Mouse (Mus musculus): Measurements from ENCODE around the gene Lmo7. TPM values are rescaled to one million over a fixed set of nuclear protein-coding genes. Genes with fewer than 3 reads are reported as not detected.
A peak's percentile ranks its signal among the peaks of the same experiment; 100 is the strongest.

The Lmo7 gene
- total and polyA plus RNA-seq, 2 experiments from 2014 or later, result 3.0 to 8.1 TPM

DNA sequence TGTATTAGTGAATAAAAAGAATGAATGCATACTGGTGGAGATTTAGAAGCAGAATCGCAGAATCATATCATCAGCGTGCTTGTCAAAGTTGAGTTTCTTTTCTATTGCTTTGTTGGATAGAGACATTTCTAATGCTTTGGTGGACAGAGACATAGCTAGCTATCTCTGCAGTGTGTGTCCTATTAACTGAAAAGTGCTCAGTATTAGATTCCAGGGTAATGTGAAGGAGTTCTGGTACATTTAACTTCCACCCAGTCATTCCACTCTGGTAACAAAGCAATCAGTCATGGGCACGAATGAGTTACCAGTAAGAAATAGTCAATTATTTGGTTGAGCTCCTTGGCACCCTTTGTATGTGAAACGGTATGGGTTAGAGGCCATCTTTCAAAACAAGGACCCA lies 76.8 kb downstream of the Lmo7 start:
- no peaks in the 10 kb centered on the region for H3K4me1 ChIP-seq (ENCODE audit: insufficient read depth, low read length)
- no peaks in the 10 kb centered on the region for H3K27me3 ChIP-seq (ENCODE audit: insufficient read depth, low read length)
- WGBS, result 67% methylated on average over 4 of the region's 4 CpGs
- ATAC-seq (ENCODE audit: low FRiP score), result no peak
- no peaks in the 10 kb centered on the region for H3K9me3 ChIP-seq (ENCODE audit: low read length)
- no peak overlapping the region for H3K4me3 ChIP-seq (ENCODE audit: low read depth, low read length)
- TF ChIP-seq CTCF (IDR thresholded peaks at IDR 0.05), result no peak
- H3K36me3 ChIP-seq (ENCODE audit: insufficient read depth, low read length), result no peaks in the 10 kb centered on the region
- no peak overlapping the region for H3K4me2 ChIP-seq (ENCODE audit: low read depth, low read length, poor library complexity, severe bottlenecking)
- H3K27ac ChIP-seq (ENCODE audit: low read depth, low read length), result no peak overlapping the region
- H3K9ac ChIP-seq (replicated peaks; ENCODE audit: low read length, poor library complexity, severe bottlenecking), result no peak overlapping the region
- DNase-seq (ENCODE audit: low spot score), result no peak

DNA sequence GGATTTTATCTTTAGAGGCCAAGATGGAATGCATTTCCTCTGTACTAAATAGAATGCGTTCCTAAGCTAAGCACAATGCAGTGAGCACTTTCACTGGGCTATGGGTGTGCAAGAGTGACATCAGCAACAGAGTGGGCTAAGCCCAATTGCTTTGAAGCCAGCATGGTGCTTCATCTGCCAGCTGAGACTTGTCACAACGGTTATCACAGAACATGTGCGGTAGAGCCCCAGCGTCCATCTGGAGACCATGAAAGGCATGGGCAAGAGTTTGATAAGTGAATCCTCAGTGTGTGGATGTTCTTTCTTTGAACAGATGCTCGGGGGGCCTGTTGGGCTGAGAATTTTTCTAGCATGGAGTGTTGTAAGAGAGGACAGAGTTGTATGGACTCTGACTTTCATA lies 86.7 kb downstream of the Lmo7 start:
- Histone ChIP-seq H3K27me3 (ENCODE audit: insufficient read depth, low read length) (no peaks in the 10 kb centered on the region), H3K9ac (replicated peaks; ENCODE audit: low read length, poor library complexity, severe bottlenecking) (no peak overlapping the region), H3K9me3 (ENCODE audit: low read length) (no peaks in the 10 kb centered on the region), H3K4me3 (ENCODE audit: low read depth, low read length) (no peak overlapping the region), H3K27ac (ENCODE audit: low read depth, low read length) (no peak overlapping the region), H3K36me3 (ENCODE audit: insufficient read depth, low read length) (no peaks in the 10 kb centered on the region), H3K4me2 (ENCODE audit: low read depth, low read length, poor library complexity, severe bottlenecking) (no peak overlapping the region), H3K4me1 (ENCODE audit: insufficient read depth, low read length) (no peaks in the 10 kb centered on the region)
- DNase-seq (ENCODE audit: low spot score) (peak; percentile 69), ATAC-seq (ENCODE audit: low FRiP score) (no peak)
- TF ChIP-seq CTCF (IDR thresholded peaks at IDR 0.05), result no peak
- WGBS, result 79% methylated on average over 5 of the region's 5 CpGs

DNA sequence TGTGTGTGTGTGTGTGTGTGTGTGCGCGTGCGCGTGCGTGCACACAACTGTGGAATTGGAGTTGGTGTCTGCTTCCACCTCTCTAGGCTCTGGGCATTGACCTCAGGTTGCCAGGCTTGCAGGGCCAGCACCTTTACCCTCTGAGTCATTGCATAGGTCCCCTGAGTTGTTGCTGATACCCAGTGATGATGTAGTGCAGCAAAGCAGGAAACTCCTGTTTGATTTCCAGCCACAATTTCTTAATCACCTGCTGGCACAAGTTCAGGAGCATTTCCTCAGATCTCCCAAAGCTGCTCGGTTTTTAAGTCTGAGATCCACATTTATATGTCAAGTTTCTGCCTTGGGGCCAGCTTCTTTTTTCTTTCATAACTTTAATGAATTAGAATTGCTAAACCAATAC lies 92.6 kb downstream of the Lmo7 start:
- ATAC-seq (ENCODE audit: low FRiP score) (no peak), DNase-seq (ENCODE audit: low spot score) (no peak)
- H3K27me3 ChIP-seq (ENCODE audit: insufficient read depth, low read length), result no peaks in the 10 kb centered on the region
- WGBS, result 89% methylated on average over 6 of the region's 6 CpGs
- no peak overlapping the region for H3K27ac ChIP-seq (ENCODE audit: low read depth, low read length)
- H3K4me2 ChIP-seq (ENCODE audit: low read depth, low read length, poor library complexity, severe bottlenecking), result no peak overlapping the region
- no peaks in the 10 kb centered on the region for H3K36me3 ChIP-seq (ENCODE audit: insufficient read depth, low read length)
- no peak overlapping the region for H3K9ac ChIP-seq (replicated peaks; ENCODE audit: low read length, poor library complexity, severe bottlenecking)
- TF ChIP-seq CTCF (IDR thresholded peaks at IDR 0.05), result no peak
- no peaks in the 10 kb centered on the region for H3K9me3 ChIP-seq (ENCODE audit: low read length)
- no peaks in the 10 kb centered on the region for H3K4me1 ChIP-seq (ENCODE audit: insufficient read depth, low read length)
- H3K4me3 ChIP-seq (ENCODE audit: low read depth, low read length), result no peak overlapping the region

DNA sequence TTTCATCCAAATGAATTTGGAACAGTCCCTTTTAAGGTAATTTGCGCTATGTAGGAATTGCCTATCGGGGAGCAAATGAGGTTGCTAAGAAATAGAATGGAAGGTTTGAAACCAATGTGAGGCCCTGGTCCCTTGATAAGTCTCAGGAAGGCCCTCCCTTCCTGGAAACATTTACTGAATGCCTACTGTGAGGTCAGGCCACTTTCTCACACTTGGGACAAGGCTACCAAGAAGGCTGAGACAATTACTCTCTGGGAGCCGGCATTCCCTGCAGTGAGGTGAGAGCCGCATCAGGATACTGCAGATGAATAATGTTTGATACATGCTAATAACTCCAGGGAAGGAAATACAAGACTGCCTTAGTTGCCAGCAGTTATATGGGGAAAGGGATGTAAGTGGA lies 93.1 kb downstream of the Lmo7 start:
- DNase-seq (ENCODE audit: low spot score), result no peak
- 54% methylated on average over 4 of the region's 4 CpGs for WGBS
- ATAC-seq (ENCODE audit: low FRiP score), result no peak
- Histone ChIP-seq H3K9me3 (ENCODE audit: low read length) (no peaks in the 10 kb centered on the region), H3K36me3 (ENCODE audit: insufficient read depth, low read length) (no peaks in the 10 kb centered on the region), H3K9ac (replicated peaks; ENCODE audit: low read length, poor library complexity, severe bottlenecking) (no peak overlapping the region), H3K27me3 (ENCODE audit: insufficient read depth, low read length) (no peaks in the 10 kb centered on the region), H3K4me1 (ENCODE audit: insufficient read depth, low read length) (no peaks in the 10 kb centered on the region), H3K4me3 (ENCODE audit: low read depth, low read length) (no peak overlapping the region), H3K4me2 (ENCODE audit: low read depth, low read length, poor library complexity, severe bottlenecking) (no peak overlapping the region), H3K27ac (ENCODE audit: low read depth, low read length) (no peak overlapping the region)
- TF ChIP-seq CTCF (IDR thresholded peaks at IDR 0.05), result no peak

DNA sequence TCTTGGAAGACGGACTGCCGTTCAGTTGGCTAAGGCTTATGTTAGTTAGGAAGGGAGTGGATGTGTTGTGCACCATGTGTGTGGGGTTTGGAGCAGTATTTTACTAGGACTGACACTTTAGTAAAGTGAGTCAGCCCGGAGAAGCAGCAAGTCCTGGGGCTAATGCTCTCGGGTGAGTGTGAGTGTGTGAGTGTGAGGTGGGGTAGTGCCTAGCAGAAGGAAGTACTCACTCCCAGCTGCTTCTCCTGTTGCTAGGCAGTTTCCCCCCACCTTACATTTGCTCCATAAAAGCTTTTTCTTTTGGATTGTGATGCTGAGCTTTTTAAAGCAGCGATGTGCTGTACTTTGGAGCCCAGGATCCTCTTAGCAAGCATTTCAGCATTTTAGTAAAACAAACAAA lies 99.9 kb downstream of the Lmo7 start:
- 68% methylated on average over 5 of the region's 5 CpGs for WGBS
- no peaks in the 10 kb centered on the region for H3K27me3 ChIP-seq (ENCODE audit: insufficient read depth, low read length)
- no peak overlapping the region for H3K4me2 ChIP-seq (ENCODE audit: low read depth, low read length, poor library complexity, severe bottlenecking)
- H3K9ac ChIP-seq (replicated peaks; ENCODE audit: low read length, poor library complexity, severe bottlenecking), result no peak overlapping the region
- ATAC-seq (ENCODE audit: low FRiP score) (no peak), DNase-seq (ENCODE audit: low spot score) (no peak)
- H3K4me1 ChIP-seq (ENCODE audit: insufficient read depth, low read length), result peaks cover 6% of the 10 kb centered on the region; the same call in 1 of the 2 replicates
- H3K4me3 ChIP-seq (ENCODE audit: low read depth, low read length), result no peak overlapping the region
- no peaks in the 10 kb centered on the region for H3K9me3 ChIP-seq (ENCODE audit: low read length)
- no peak overlapping the region for H3K27ac ChIP-seq (ENCODE audit: low read depth, low read length)
- no peak for TF ChIP-seq CTCF (IDR thresholded peaks at IDR 0.05)
- H3K36me3 ChIP-seq (ENCODE audit: insufficient read depth, low read length), result no peaks in the 10 kb centered on the region

DNA sequence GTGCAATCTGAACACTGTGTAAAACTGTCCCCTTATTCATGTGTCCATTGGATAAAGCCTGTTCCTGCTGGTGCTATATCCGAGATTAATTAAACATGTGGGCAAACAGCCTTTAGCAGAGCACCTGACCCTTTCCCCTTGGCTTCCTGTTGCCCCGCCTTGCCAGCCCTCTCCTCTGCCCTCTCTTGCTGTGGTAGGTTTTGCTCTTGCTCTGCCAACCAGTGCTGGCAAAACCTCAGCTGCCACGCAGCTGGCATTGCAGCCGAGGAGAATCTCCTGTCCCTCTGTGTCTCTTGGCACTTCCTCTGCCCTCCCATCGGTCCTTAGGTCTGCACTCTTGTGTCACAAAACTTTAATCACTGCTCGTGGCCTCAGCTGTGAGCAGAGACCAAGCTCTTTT lies 100.4 kb downstream of the Lmo7 start:
- Histone ChIP-seq H3K36me3 (ENCODE audit: insufficient read depth, low read length) (no peaks in the 10 kb centered on the region), H3K9ac (replicated peaks; ENCODE audit: low read length, poor library complexity, severe bottlenecking) (no peak overlapping the region), H3K27me3 (ENCODE audit: insufficient read depth, low read length) (no peaks in the 10 kb centered on the region), H3K4me1 (ENCODE audit: insufficient read depth, low read length) (peaks cover 6% of the 10 kb centered on the region; the same call in 1 of the 2 replicates), H3K9me3 (ENCODE audit: low read length) (no peaks in the 10 kb centered on the region), H3K4me2 (ENCODE audit: low read depth, low read length, poor library complexity, severe bottlenecking) (no peak overlapping the region), H3K4me3 (ENCODE audit: low read depth, low read length) (no peak overlapping the region), H3K27ac (ENCODE audit: low read depth, low read length) (no peak overlapping the region)
- no peak for TF ChIP-seq CTCF (IDR thresholded peaks at IDR 0.05)
- 60% methylated on average over 6 of the region's 6 CpGs for WGBS
- DNase-seq (ENCODE audit: low spot score) (peak; percentile 63), ATAC-seq (ENCODE audit: low FRiP score) (no peak; the same call in 1 of the 2 replicates)

Data from midbrain, postnatal 0 days (tissue).